Mouse (Mus musculus) C2C12 (cell line): ENCODE measurements at regions not wholly inside any gene's neighbourhood (a gene's known extent, or its start where the extent isn't known, plus 50 kb on each side); places are given as distances from the start of the nearest gene placed in this dataset.

Experiments used
- CTCF ChIP-seq: IDR thresholded peaks from one replicate; pipeline ENCODE4 v1.5.1; 2011; ENCODE audit not compliant: control insufficient read depth, insufficient read depth, insufficient read length
- MAX ChIP-seq: IDR thresholded peaks from one replicate; pipeline ENCODE4 v1.6.1; 2011; ENCODE audit warnings: mild to moderate bottlenecking, control low read depth
- MYOD1 ChIP-seq: IDR thresholded peaks from one replicate; pipeline ENCODE4 v1.6.1; 2011; ENCODE audit warnings: low read depth; ENCODE audit not compliant: control insufficient read depth, insufficient read length

DNA sequence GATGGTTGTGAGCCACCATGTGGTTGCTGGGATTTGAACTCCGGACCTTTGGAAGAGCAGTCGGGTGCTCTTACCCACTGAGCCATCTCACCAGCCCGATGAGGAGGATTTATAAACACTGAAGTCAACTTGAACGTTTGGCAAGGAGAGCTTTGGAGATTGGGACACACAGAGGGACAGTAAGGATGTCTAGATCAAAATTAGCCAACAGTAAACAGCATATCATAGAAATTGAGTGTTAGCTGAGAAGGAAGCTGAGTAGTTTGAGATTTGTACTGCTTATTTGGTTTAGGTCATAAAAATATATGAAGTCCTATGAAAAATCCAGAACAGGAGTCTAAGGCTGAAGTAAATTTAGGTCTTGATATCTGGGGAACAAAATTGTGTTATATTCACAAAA lies 786.9 kb upstream of the Zeb2 start:
- TF ChIP-seq CTCF: no peak
- TF ChIP-seq MYOD1: no peak
- no peak for TF ChIP-seq MAX
